Mouse (Mus musculus): ENCODE measurements around the gene Krtap2-4. TPM values are rescaled to one million over a fixed set of nuclear protein-coding genes. Genes with fewer than 3 reads are reported as not detected.
A peak's percentile ranks its signal among the peaks of the same experiment; 100 is the strongest.

Gene Krtap2-4
- polyA plus RNA-seq, 1 experiment from 2014 or later, result not detected

GRCm38 (mm10) chr11:99581051-99581450 lies 33.6 kb downstream of the Krtap2-4 start:
- no peak for ATAC-seq (ENCODE audit: low read depth)
- 72% methylated on average over 5 of the region's 5 CpGs for WGBS (ENCODE audit: insufficient replicate concordance)
- Histone ChIP-seq H3K27ac (no peak overlapping the region), H3K27me3 (no peaks in the 10 kb centered on the region), H3K36me3 (no peaks in the 10 kb centered on the region), H3K4me2 (no peak overlapping the region), H3K4me1 (replicated peaks) (no peaks in the 10 kb centered on the region), H3K4me3 (replicated peaks) (no peak overlapping the region), H3K9me3 (replicated peaks) (no peaks in the 10 kb centered on the region), H3K9ac (no peak overlapping the region)
- DNase-seq, result no peak

- no peak within 1 kb of the TSS for H3K4me2 ChIP-seq
- H3K4me3 ChIP-seq (replicated peaks), result no peak within 1 kb of the TSS
- DNase-seq (no peak), ATAC-seq (ENCODE audit: low read depth) (no peak)
- no peak within 1 kb of the TSS for H3K9ac ChIP-seq
- 72% methylated on average over 6 of the region's 6 CpGs for WGBS (ENCODE audit: insufficient replicate concordance)
- no peaks in the 10 kb centered on the region for H3K36me3 ChIP-seq
- no peaks in the 10 kb centered on the region for H3K9me3 ChIP-seq (replicated peaks)
- no peak within 1 kb of the TSS for H3K27ac ChIP-seq
- no peaks in the 10 kb centered on the region for H3K4me1 ChIP-seq (replicated peaks)
- no peaks in the 10 kb centered on the region for H3K27me3 ChIP-seq
Measured at GRCm38 (mm10) chr11:99580636-99581035, 34.0 kb downstream of the Krtap2-4 start, which contains the start of gene Krtap1-5. Gene Krtap1-5, minus strand, starts transcription at chr11:99581016.

GRCm38 (mm10) chr11:99574106-99574505 lies 40.5 kb downstream of the Krtap2-4 start:
- Histone ChIP-seq H3K9me3 (replicated peaks) (no peaks in the 10 kb centered on the region), H3K36me3 (no peaks in the 10 kb centered on the region), H3K27ac (no peak overlapping the region), H3K4me2 (no peak overlapping the region), H3K27me3 (no peaks in the 10 kb centered on the region), H3K4me1 (replicated peaks) (no peaks in the 10 kb centered on the region), H3K9ac (no peak overlapping the region), H3K4me3 (replicated peaks) (no peak overlapping the region)
- ATAC-seq (ENCODE audit: low read depth) (no peak), DNase-seq (peak; percentile 9)
- WGBS (ENCODE audit: insufficient replicate concordance), result 5% methylated on average over 7 of the region's 7 CpGs

- Histone ChIP-seq H3K36me3 (no peaks in the 10 kb centered on the region), H3K4me3 (replicated peaks) (no peak overlapping the region), H3K27ac (no peak overlapping the region), H3K27me3 (no peaks in the 10 kb centered on the region), H3K9me3 (replicated peaks) (no peaks in the 10 kb centered on the region), H3K4me2 (no peak overlapping the region), H3K9ac (no peak overlapping the region), H3K4me1 (replicated peaks) (no peaks in the 10 kb centered on the region)
- DNase-seq (no peak), ATAC-seq (ENCODE audit: low read depth) (no peak)
- 60% methylated on average over 4 of the region's 4 CpGs for WGBS (ENCODE audit: insufficient replicate concordance)
Measured at GRCm38 (mm10) chr11:99573164-99573563, 41.5 kb downstream of the Krtap2-4 start.

- Histone ChIP-seq H3K4me3 (replicated peaks) (no peak within 1 kb of the TSS), H3K4me2 (no peak within 1 kb of the TSS), H3K9ac (no peak within 1 kb of the TSS), H3K27ac (no peak within 1 kb of the TSS), H3K9me3 (replicated peaks) (no peaks in the 10 kb centered on the region), H3K36me3 (no peaks in the 10 kb centered on the region), H3K27me3 (no peaks in the 10 kb centered on the region), H3K4me1 (replicated peaks) (no peaks in the 10 kb centered on the region)
- 77% methylated on average over 7 of the region's 7 CpGs for WGBS (ENCODE audit: insufficient replicate concordance)
- DNase-seq (no peak), ATAC-seq (ENCODE audit: low read depth) (no peak)
Measured at GRCm38 (mm10) chr11:99566530-99566929, 48.1 kb downstream of the Krtap2-4 start, which contains the start of gene Krtap3-1. Gene Krtap3-1, minus strand, starts transcription at chr11:99566630.

Other genes starting within 250 kb of the Krtap2-4 start
- not detected in 2 replicates for gene Krt28, start 239.9 kb downstream of the Krtap2-4 start, polyA plus RNA-seq (2015; fragmentation: Nextera tagmentation; extraction: Ambion mirVana)
- 4.2 and 4.6 TPM in 2 replicates for gene Krt10, start 225.5 kb downstream of the Krtap2-4 start, polyA plus RNA-seq (2015; fragmentation: Nextera tagmentation; extraction: Ambion mirVana)
- gene Krt12, start 192.6 kb downstream of the Krtap2-4 start, polyA plus RNA-seq (2015; fragmentation: Nextera tagmentation; extraction: Ambion mirVana), result not detected in 2 replicates
- gene Krt20, start 176.7 kb downstream of the Krtap2-4 start, polyA plus RNA-seq (2015; fragmentation: Nextera tagmentation; extraction: Ambion mirVana), result 28.0 and 33.9 TPM in 2 replicates
- 0.54 and 0.67 TPM in 2 replicates for gene Krt23, start 121.7 kb downstream of the Krtap2-4 start, polyA plus RNA-seq (2015; fragmentation: Nextera tagmentation; extraction: Ambion mirVana)
- gene Krt39, start 93.5 kb downstream of the Krtap2-4 start, polyA plus RNA-seq (2015; fragmentation: Nextera tagmentation; extraction: Ambion mirVana), result not detected in 2 replicates
- gene Krt40, start 71.7 kb downstream of the Krtap2-4 start, polyA plus RNA-seq (2015; fragmentation: Nextera tagmentation; extraction: Ambion mirVana), result not detected in 2 replicates
- not detected in 2 replicates for gene Krtap3-3, start 64.0 kb downstream of the Krtap2-4 start, polyA plus RNA-seq (2015; fragmentation: Nextera tagmentation; extraction: Ambion mirVana)
- not detected in 2 replicates for gene Krtap3-2, start 58.0 kb downstream of the Krtap2-4 start, polyA plus RNA-seq (2015; fragmentation: Nextera tagmentation; extraction: Ambion mirVana)
- not detected in 2 replicates for gene Gm11939, start 55.4 kb downstream of the Krtap2-4 start, polyA plus RNA-seq (2015; fragmentation: Nextera tagmentation; extraction: Ambion mirVana)
- gene Krtap3-1, start 48.2 kb downstream of the Krtap2-4 start, polyA plus RNA-seq (2015; fragmentation: Nextera tagmentation; extraction: Ambion mirVana), result not detected in 2 replicates
- not detected in 2 replicates for gene Krtap1-5, start 33.8 kb downstream of the Krtap2-4 start, polyA plus RNA-seq (2015; fragmentation: Nextera tagmentation; extraction: Ambion mirVana)
- not detected in 2 replicates for gene Krtap1-4, start 31.2 kb downstream of the Krtap2-4 start, polyA plus RNA-seq (2015; fragmentation: Nextera tagmentation; extraction: Ambion mirVana)
- gene Krtap1-3, start 23.5 kb downstream of the Krtap2-4 start, polyA plus RNA-seq (2015; fragmentation: Nextera tagmentation; extraction: Ambion mirVana), result not detected in 2 replicates
- not detected in 2 replicates for gene Krtap9-3, start 16.7 kb downstream of the Krtap2-4 start, polyA plus RNA-seq (2015; fragmentation: Nextera tagmentation; extraction: Ambion mirVana)
- not detected in 2 replicates for gene Gm11938, start 11.5 kb downstream of the Krtap2-4 start, polyA plus RNA-seq (2015; fragmentation: Nextera tagmentation; extraction: Ambion mirVana)
- not detected in 2 replicates for gene Gm11937, start 4.7 kb downstream of the Krtap2-4 start, polyA plus RNA-seq (2015; fragmentation: Nextera tagmentation; extraction: Ambion mirVana)
- not detected in 2 replicates for gene Gm11562, start 5.6 kb upstream of the Krtap2-4 start, polyA plus RNA-seq (2015; fragmentation: Nextera tagmentation; extraction: Ambion mirVana)
- gene Krtap4-1, start 13.4 kb upstream of the Krtap2-4 start, polyA plus RNA-seq (2015; fragmentation: Nextera tagmentation; extraction: Ambion mirVana), result not detected in 2 replicates
- gene Krtap4-2, start 20.2 kb upstream of the Krtap2-4 start, polyA plus RNA-seq (2015; fragmentation: Nextera tagmentation; extraction: Ambion mirVana), result not detected in 2 replicates
- not detected in 2 replicates for gene Krtap4-7, start 29.2 kb upstream of the Krtap2-4 start, polyA plus RNA-seq (2015; fragmentation: Nextera tagmentation; extraction: Ambion mirVana)
- gene Gm11555, start 35.4 kb upstream of the Krtap2-4 start, polyA plus RNA-seq (2015; fragmentation: Nextera tagmentation; extraction: Ambion mirVana), result not detected in 2 replicates
- not detected in 2 replicates for gene Gm11563, start 44.1 kb upstream of the Krtap2-4 start, polyA plus RNA-seq (2015; fragmentation: Nextera tagmentation; extraction: Ambion mirVana)
- not detected in 2 replicates for gene Krtap4-6, start 51.1 kb upstream of the Krtap2-4 start, polyA plus RNA-seq (2015; fragmentation: Nextera tagmentation; extraction: Ambion mirVana)
- not detected in 2 replicates for gene Gm14190, start 75.9 kb upstream of the Krtap2-4 start, polyA plus RNA-seq (2015; fragmentation: Nextera tagmentation; extraction: Ambion mirVana)
- not detected in 2 replicates for gene Gm14180, start 119.4 kb upstream of the Krtap2-4 start, polyA plus RNA-seq (2015; fragmentation: Nextera tagmentation; extraction: Ambion mirVana)
- not detected in 2 replicates for gene Gm11595, start 158.1 kb upstream of the Krtap2-4 start, polyA plus RNA-seq (2015; fragmentation: Nextera tagmentation; extraction: Ambion mirVana)
- not detected in 2 replicates for gene Krtap4-8, start 165.9 kb upstream of the Krtap2-4 start, polyA plus RNA-seq (2015; fragmentation: Nextera tagmentation; extraction: Ambion mirVana)
- gene Krtap4-9, start 170.4 kb upstream of the Krtap2-4 start, polyA plus RNA-seq (2015; fragmentation: Nextera tagmentation; extraction: Ambion mirVana), result not detected in 2 replicates
- not detected in 2 replicates for gene Gm11596, start 178.6 kb upstream of the Krtap2-4 start, polyA plus RNA-seq (2015; fragmentation: Nextera tagmentation; extraction: Ambion mirVana)
- gene Gm11569, start 184.1 kb upstream of the Krtap2-4 start, polyA plus RNA-seq (2015; fragmentation: Nextera tagmentation; extraction: Ambion mirVana), result not detected in 2 replicates
- gene Gm11554, start 189.6 kb upstream of the Krtap2-4 start, polyA plus RNA-seq (2015; fragmentation: Nextera tagmentation; extraction: Ambion mirVana), result not detected in 2 replicates
- gene Krtap4-13, start 195.0 kb upstream of the Krtap2-4 start, polyA plus RNA-seq (2015; fragmentation: Nextera tagmentation; extraction: Ambion mirVana), result not detected in 2 replicates
- gene Gm11564, start 200.8 kb upstream of the Krtap2-4 start, polyA plus RNA-seq (2015; fragmentation: Nextera tagmentation; extraction: Ambion mirVana), result not detected in 2 replicates
- not detected in 2 replicates for gene 2300003K06Rik, start 223.2 kb upstream of the Krtap2-4 start, polyA plus RNA-seq (2015; fragmentation: Nextera tagmentation; extraction: Ambion mirVana)
- not detected in 2 replicates for gene Krtap4-16, start 236.8 kb upstream of the Krtap2-4 start, polyA plus RNA-seq (2015; fragmentation: Nextera tagmentation; extraction: Ambion mirVana)
- gene Gm11568, start 243.1 kb upstream of the Krtap2-4 start, polyA plus RNA-seq (2015; fragmentation: Nextera tagmentation; extraction: Ambion mirVana), result not detected in 2 replicates
- not detected in 2 replicates for gene Gm11559, start 249.6 kb upstream of the Krtap2-4 start, polyA plus RNA-seq (2015; fragmentation: Nextera tagmentation; extraction: Ambion mirVana)

All from liver, embryonic 13.5 days (tissue).